Mouse (Mus musculus) liver, adult (tissue): ENCODE results near the gene Mcur1.

Experiments
- GATA4 ChIP-seq: IDR thresholded peaks from 2 replicates; pipeline ENCODE4 v1.6.1; 2014; ENCODE audit warnings: mild to moderate bottlenecking, low read length; ENCODE audit not compliant: insufficient replicate concordance

Mcur1 gene

GRCm38 (mm10) chr13:43493058-43493481 is 66.9 kb downstream of the Mcur1 start:
- no peak for TF ChIP-seq GATA4
